Mouse (Mus musculus): ENCODE measurements around the gene Tax1bp1.

Tax1bp1 gene

DNA sequence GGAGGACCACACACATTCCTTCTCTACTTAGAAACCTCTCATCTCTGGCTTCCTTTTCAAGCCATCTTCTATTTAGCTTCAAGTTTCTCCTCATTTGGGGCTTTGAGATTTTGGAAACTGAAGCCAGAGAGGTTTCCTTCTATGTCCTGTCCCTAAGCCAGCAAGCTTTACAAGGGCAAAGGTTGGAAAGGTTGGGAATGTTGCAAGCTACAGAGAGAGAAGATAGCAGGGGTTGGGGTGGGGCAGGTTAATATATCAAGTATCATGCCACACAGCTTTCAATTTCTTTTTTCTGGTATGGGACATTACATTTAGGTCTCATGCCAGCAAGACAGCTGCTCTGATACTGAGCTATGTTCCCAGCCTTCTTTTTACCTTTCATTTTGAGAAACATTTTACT lies 8.2 kb upstream of the Tax1bp1 start:
- DNase-seq (ENCODE audit: low read depth, low spot score), result no peak

DNA sequence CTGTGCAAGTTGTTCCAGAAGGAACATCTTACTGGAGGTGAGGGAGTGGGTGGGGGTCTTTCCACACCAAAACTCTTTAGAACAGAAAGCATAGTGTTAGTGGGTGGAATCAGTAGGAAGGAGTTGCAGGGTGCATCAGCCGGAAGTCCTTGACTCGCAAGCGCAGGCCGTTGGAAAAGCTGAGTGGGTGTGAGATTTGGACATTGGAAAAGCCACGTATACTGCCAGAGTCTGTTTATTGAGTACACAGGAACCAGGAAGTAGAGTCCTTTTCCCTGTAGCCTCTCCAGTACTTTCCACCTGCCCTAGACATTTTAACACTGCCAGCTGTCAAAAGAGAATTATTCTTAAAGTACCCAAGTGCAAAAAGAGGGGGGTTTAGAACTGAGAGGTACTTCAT lies 5.7 kb upstream of the Tax1bp1 start:
- no peak for DNase-seq (ENCODE audit: low read depth, low spot score)

- DNase-seq (ENCODE audit: low read depth, low spot score), result no peak
These were observed 966 bp upstream of the Tax1bp1 start for GRCm38 (mm10) chr6:52712563-52712962.

DNA sequence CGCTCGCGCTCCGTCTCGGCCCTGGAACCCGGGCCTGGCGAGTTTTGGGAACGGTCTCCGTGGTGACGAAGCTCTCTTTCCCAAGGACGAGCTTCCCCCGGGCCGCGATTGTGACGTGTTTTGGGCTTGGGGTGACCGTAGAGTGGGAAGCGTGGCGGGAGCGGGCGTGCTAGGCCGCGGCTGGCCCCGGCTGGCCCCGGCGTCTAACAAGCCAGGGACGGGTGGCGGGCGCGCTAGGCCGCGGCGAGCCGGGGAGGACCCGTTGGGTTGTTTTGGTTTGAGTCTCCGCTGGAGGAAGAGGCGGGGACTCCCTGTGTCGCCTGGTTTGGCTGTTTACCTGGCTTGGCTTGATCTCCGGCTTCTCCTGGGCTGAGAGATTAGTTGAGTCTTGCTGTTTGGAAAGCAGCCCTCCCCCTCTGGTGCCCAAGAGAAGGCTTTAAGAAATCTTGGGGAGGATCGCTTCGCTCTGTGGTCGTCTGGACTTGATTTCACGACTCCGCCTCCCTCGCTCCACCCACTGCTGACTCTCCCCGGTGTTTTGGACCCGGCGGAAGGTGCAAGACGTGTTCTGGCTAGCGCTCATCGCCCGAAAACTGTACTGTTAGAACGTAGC lies 474 bp downstream of the Tax1bp1 start:
- DNase-seq (ENCODE audit: low read depth, low spot score), result peak; percentile 85

GRCm38 (mm10) chr6:52717493-52718192 lies 4.1 kb downstream of the Tax1bp1 start:
- peak; percentile 12 for DNase-seq (ENCODE audit: low read depth, low spot score)

DNA sequence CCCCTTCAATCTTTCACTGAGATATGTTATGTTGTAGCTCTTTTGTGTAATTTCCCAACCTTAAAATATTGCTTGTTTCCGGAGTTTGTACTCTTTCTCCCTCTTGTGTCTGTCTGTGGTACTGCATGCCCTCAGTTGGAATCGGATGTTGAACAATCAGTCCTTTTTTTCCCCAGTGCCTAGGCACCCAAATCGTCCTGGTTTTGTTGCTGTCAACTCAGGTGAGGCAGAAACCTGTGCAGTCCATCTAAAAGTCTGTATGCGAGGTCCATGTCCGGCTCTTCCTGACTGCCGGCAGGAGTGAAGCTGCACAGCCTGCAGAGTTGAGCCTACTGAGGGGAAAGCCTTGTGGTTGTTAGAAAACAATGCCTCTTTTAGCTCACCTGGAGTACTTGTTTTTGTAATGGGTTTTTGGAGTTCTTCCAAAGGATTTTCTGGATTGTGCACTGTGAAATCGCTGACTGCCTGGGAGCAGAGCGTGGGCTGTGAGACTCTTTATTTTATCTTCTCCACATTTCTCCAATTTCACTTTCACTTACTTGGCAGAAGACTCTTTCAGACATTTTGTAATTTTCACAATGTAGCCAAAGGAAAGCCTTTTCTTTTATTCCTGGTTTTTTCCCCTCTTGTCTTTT lies 11.4 kb downstream of the Tax1bp1 start:
- peak; percentile 58 for DNase-seq (ENCODE audit: low read depth, low spot score)

GRCm38 (mm10) chr6:52730338-52730737 lies 16.8 kb downstream of the Tax1bp1 start:
- no peak for DNase-seq (ENCODE audit: low read depth, low spot score)

DNA sequence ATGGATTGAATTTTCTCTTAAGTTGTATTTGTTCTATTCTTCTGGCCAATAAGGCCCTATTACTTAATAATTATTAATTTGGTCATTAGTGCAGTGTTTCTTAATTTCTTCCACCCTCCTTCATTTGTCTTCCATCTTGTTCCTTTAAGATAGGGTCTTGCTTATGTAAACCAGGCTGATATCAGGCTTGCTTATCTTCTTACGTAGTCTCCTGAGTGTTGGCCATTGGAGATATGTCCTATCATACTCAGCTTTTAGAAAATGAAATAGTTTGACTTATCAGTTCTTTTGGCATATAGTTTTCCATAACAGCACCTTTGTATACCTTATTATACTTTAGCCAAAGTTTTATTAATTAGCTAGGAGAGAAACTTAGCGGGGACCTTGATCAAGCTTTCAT lies 21.1 kb downstream of the Tax1bp1 start:
- DNase-seq (ENCODE audit: low read depth, low spot score), result no peak

GRCm38 (mm10) chr6:52752832-52753231 lies 39.3 kb downstream of the Tax1bp1 start:
- DNase-seq (ENCODE audit: low read depth, low spot score), result no peak

GRCm38 (mm10) chr6:52765206-52765605 lies 51.7 kb downstream of the Tax1bp1 start:
- DNase-seq (ENCODE audit: low read depth, low spot score), result no peak

DNA sequence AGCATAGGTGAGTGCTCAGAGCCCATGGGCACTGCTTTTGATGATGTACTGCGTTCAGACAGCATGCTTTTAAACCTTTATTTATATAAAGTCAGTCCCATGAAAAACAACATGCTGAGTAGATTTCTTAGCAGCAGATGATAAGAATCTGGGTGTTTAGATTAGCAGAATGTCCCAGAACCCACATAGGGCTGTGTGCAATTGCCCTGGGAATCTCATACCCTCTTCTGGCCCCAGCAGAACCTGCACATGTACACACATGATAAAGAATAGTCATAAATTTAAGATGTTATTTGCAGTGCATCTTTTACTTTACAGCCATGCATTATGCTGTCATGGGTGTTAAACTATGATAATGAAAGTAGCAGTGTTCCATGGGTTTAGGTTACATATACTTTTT lies 57.3 kb downstream of the Tax1bp1 start:
- no peak for DNase-seq (ENCODE audit: low read depth, low spot score)

DNA sequence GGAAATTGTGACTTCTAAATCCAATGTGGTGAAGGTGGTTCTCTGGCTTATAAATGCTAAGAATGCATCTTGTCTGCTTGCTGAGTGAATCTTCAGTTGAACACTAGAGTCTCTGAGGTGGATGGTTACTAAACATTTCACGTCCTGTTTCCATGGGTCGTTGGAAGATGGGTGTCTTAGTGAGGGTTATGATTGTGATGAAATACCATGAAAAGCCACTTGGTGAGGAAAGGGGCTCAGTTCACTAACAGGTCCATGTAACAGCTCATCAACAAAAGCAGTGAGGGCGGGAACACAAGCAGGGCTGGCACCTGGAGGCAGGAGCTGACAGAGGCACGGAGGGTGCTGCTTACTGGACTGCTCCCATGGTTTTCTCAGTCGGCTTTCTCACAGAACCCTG lies 59.6 kb downstream of the Tax1bp1 start:
- no peak for DNase-seq (ENCODE audit: low read depth, low spot score)

DNA sequence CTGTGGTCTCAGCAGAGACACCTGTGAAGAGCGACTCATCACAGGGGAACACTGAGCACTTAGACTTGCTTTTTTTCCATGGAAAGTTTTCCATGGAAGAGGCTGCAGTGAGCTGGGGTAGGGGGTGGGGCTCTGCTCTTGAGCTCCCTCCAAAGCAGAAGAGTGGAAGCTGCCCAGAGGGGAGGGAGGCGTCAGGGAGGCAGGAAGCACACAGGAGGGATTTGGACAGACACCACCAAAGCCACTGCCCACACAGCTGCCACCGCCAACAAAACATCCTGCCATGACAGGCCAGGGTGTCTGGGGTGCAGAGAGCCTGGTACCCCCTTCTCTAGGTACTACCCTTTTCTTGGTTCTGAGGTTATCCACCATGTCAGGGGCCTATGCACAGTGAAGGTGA lies 61.8 kb downstream of the Tax1bp1 start:
- no peak for DNase-seq (ENCODE audit: low read depth, low spot score)

- no peak for DNase-seq (ENCODE audit: low read depth, low spot score)
These were observed 62.4 kb downstream of the Tax1bp1 start for GRCm38 (mm10) chr6:52775956-52776355.

DNA sequence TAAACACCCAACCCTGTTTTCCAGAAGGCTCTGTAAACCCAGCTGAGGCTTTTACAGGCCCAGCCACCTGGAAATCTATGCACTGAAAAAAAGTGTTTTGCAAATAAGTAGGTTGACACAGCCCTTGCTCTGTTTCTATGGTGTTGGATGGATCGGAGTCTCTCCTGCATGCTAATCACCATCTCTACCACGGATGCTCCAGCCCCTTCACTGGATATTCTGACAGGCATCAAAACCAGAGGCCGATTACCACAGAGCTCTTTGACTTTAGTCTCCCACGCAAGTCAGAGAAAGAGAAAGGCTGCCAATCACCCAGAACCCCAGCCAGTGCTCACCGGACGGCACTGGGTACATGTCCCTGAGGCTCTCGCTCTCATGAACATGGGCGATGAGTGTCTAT lies 63.5 kb downstream of the Tax1bp1 start:
- DNase-seq (ENCODE audit: low read depth, low spot score), result no peak

- DNase-seq (ENCODE audit: low read depth, low spot score), result no peak
These were observed 65.0 kb downstream of the Tax1bp1 start for GRCm38 (mm10) chr6:52778523-52778922.

DNA sequence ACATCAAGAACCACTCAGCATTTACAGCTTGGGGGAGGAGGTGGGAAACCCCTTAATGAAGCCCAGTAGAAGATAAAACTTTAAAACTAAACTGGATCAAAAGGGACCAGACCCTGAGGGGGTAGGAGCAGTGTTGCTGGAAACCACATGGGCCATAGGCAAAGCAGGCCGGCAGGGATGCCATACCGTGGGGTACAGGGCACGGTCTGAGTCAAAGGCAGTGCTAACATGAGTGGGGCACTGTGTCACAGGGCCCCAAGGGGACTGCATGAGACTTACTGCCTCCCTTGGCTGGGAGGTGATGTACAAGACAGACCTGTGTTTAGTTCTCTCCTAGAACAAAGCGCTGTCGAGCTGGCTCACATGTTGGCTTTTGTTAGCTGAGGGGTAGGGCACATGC lies 66.0 kb downstream of the Tax1bp1 start:
- no peak for DNase-seq (ENCODE audit: low read depth, low spot score)

DNA sequence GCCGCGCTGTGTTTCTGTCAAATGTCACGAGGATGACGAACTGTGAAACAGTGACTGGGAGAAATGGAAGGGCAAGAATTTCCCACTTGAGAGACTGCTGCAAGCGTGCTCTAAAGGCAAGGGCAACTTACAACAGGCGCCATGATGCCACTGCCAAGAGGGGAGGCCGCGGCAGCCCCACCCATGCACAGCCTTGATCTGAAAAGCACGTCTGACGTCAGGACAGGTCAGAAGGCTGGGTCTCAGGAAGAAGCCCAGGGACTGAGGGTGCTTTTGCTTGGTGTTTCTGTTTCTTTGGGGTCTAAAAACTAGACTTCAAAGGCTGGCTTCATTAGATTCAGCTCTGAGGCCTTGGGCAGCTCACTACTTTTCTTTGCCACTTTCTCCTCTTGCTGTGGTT lies 76.8 kb downstream of the Tax1bp1 start:
- DNase-seq (ENCODE audit: low read depth, low spot score), result peak; percentile 49

DNA sequence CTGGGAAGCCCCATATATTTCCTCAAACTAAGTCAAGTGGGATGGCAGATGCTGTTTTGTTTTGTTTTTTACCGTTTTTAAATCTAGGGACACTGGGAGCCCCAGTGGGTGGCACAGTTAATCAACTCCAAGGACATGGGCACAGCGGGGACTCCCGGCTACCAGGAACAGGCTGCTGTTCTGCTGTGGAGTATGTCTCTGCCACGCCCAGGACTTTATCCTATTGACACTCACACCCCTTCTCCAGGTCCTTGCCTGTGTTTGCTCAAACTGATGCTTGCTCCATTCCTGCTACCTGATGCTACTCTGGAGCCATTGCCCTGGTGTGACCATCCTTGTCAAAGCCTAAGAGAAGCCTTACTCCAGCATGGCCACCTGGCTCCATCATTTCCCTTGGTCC lies 77.3 kb downstream of the Tax1bp1 start:
- DNase-seq (ENCODE audit: low read depth, low spot score), result peak; percentile 67

DNA sequence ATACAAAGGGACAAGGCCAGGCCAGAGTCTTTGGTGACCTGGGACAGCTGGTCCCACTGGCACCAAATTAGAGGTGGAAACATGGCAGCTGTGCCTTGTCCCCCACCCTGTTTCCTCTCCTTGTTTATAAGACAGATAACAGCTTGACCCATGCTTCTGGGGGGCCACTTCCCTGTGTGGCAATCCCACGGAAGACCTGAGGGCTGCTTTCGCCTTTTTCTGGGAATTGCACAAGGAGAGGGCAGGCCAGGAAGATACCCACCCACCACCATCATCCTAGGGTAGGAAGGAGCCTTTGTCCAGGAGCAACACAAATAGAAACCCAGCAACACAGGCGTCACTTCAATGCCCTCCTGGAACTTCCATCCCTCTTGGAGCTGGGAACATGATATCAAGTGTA lies 78.9 kb downstream of the Tax1bp1 start:
- DNase-seq (ENCODE audit: low read depth, low spot score), result no peak

GRCm38 (mm10) chr6:52795029-52795841 lies 81.7 kb downstream of the Tax1bp1 start:
- no peak for DNase-seq (ENCODE audit: low read depth, low spot score)

- DNase-seq (ENCODE audit: low read depth, low spot score), result no peak
These were observed 82.6 kb downstream of the Tax1bp1 start for GRCm38 (mm10) chr6:52796035-52796598.

Measured in ES-CJ7 (cell line).